Mouse (Mus musculus): ENCODE results near the gene Mcf2l. TPM values are rescaled to one million over a fixed set of nuclear protein-coding genes. Genes with fewer than 3 reads are reported as not detected.

Gene Mcf2l
- total RNA-seq, 2 experiments from 2014 or later: 16.2 to 19.5 TPM

DNA sequence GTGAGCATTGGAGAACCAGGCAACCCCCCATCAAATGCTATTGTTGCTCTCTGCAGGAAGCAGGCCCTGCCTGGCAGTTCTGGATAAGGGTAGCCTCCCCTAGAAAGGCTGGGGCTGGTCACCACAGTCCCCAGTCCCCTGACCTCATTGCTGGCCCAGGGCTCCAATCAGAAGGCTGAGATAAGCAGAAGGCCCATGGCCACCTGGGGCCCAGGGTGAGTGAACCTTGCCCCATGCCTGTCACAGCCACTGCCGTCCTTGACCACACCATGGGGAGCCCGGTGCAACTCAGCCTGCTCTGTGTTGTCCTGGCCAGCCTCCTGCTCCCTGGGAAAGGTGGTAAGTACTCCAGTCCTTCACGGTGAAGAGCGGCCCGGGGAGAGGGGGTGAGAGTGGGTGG, 164.0 kb downstream of the Mcf2l start:
- peak; percentile 1; the same call in 1 of the 2 replicates for ATAC-seq (replicated peaks; ENCODE audit: poor library complexity, severe bottlenecking)

DNA sequence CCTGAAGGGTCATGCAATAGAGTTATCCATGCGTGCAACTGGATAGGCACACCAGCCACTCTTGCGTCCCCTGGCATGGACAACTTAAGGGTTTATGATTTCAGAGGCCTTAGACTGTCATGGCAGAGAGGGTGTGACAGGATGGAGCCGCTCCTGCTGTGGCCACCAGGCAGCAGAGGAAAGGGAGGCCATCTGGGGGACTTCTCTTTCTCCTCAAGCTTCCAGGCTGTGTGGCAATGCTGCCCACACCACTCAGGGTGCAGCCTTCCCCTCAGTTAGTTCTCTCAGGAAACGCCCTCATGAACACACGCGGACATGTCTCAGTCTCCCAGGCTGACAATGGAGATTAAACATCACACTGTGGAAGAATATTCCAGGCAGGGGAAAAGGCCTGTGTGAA, 165.4 kb downstream of the Mcf2l start:
- ATAC-seq (replicated peaks; ENCODE audit: poor library complexity, severe bottlenecking): peak; percentile 59

DNA sequence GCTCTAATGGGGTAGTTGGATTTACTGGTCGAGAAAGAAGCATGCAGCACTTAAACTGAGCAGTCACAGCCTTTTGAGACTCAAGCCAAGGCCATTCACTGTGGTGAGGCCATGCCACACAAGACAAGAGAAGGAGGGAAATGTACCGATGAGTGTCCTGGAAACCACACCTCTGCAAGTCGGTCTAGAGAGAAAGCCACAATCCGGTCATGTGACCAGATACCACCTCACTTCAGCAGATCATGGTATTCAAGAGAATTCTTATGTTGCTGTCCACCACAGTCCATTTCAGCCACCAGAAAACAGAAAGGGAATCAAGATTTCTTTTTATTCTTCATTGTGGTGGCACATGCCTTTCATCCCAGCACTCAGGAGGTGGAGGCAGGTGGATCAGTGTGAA, 167.9 kb downstream of the Mcf2l start:
- ATAC-seq (replicated peaks; ENCODE audit: poor library complexity, severe bottlenecking): no peak

DNA sequence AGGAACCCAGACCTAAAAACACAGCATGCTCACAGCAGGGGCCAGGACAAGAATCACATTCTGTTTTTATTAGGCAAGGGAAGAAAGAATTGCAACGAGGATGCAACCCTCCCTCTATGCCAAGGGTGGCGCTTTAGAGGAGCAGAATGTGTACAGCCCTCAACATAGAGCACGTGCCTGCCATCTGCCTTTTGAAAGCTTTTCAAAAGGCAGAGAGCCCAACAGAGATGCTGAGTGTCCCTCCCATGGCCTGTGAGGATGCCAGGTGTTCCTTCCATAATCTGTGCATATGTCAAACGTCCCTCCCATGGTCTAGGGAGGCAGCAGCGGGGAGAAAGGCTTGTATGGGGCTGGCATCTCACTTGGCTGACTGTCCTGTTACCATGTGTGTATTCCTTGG, 174.0 kb downstream of the Mcf2l start:
- ATAC-seq (replicated peaks; ENCODE audit: poor library complexity, severe bottlenecking): no peak

DNA sequence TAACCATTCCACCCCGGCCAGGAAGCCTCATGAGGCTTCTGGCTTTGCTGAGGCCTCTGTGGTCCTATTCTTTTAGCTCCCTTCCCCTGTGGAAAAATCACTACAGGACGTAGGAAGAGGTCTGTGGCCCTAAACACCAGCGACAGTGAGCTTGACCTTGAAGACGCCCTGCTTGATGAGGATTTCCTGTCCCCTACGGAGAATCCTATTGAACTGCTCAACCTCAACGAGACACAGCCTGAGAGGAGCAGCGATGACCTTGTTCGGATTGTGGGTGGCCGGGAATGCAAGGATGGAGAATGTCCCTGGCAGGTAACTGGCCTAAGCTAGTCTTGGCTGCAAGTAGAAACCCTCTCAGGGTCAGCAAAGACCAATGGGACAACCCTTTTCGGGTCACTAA, 176.9 kb downstream of the Mcf2l start:
- ATAC-seq (replicated peaks; ENCODE audit: poor library complexity, severe bottlenecking): no peak

DNA sequence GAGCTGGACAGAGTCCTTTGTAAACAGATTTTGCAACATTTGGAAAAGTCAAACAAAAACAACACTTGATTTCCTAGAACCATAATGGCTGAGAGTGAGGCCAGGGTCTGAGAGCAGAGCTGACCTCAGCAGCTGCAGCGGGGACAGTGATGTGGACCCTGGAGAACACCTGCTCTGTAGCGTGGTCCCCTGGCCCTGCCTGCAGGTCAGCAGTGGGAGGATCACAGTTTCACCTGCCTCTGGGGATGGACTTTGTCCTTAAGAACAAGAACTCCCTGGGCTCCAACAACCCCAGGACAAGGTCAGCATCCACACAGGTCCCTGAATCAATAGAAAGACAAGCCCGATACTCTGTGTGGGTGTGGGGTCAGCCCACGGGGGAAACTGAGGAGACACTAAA, 183.7 kb downstream of the Mcf2l start:
- no peak for ATAC-seq (replicated peaks; ENCODE audit: poor library complexity, severe bottlenecking)

DNA sequence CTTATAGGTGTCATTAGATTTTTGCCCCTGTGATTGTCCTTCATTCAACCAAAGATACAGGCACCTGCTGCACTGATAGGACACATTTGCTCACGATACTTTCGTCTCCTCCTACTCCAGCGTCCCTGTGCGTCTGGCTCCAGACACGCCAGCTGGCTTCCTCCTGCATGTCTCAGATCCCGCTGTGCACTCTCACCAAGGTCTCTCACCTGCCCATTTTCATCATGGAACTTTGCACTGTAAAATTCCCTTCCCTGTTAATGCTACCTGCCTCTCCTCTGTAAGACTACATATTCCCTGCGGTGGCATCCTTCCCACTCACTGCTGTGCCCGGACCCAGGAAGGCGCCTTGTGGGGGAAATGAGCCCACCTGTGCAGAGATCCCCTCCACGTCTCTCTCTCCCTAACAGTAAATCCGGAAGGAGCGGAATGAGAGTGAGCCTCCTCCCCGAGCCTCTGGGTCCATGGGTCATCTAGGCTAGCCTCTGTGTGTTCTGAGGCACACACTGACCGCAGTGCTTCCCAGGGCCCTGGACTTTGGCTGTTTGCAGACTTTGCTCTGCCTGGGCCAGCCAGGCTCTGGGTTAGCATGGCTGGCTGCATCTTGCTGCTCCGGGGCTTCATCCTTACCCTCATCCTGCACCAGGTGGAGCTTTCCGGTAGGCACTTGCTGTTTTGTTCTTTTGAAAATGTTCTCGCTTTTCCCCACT, 187.0 kb downstream of the Mcf2l start, which contains the start of gene Proz:
Gene Proz, plus strand, starts transcription at position 474 of the 710 bp plus-strand sequence.
- ATAC-seq (replicated peaks; ENCODE audit: poor library complexity, severe bottlenecking): no peak

DNA sequence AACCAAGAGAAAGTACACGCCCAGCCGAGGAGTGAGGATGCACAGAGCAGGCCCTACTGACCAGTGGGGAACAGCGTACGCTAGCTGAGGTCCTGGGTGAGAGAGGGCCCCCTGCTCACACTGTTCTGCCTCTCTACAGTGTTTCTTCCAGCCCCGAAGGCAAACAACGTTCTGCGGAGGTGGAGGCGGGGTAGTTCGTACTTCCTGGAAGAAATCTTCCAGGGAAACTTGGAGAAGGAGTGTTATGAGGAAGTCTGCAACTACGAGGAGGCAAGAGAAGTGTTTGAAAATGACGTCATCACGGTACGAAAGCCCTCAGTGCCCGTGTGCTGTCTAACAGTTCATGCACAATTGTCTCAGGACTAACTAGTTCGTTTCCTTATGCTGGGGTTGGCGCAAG, 189.5 kb downstream of the Mcf2l start:
- ATAC-seq (replicated peaks; ENCODE audit: poor library complexity, severe bottlenecking): 0 out of 2 replicates have a peak, but pooled peaks have one; percentile 19

Other genes with a start within 250 kb of the Mcf2l start
- gene Tubgcp3, start 201.6 kb upstream of the Mcf2l start, total RNA-seq (2014; fragmentation: Nextera tagmentation): 45.7 and 62.5 TPM in 2 replicates
- gene Tubgcp3, start 201.6 kb upstream of the Mcf2l start, total RNA-seq (2017): 51.3 and 53.6 TPM in 2 replicates
- 19.8 and 22.8 TPM in 2 replicates for gene Atp11a, start 116.8 kb upstream of the Mcf2l start, total RNA-seq (2014; fragmentation: Nextera tagmentation)
- gene Atp11a, start 116.8 kb upstream of the Mcf2l start, total RNA-seq (2017): 14.3 and 18.7 TPM in 2 replicates
- 1.3 TPM in 1 of 2 replicates, not detected in the other for gene F7, start 152.2 kb downstream of the Mcf2l start, total RNA-seq (2014; fragmentation: Nextera tagmentation)
- 0.46 and 1.0 TPM in 2 replicates for gene F7, start 152.2 kb downstream of the Mcf2l start, total RNA-seq (2017)
- 27.7 and 33.4 TPM in 2 replicates for gene F10, start 163.5 kb downstream of the Mcf2l start, total RNA-seq (2014; fragmentation: Nextera tagmentation)
- 21.3 and 23.1 TPM in 2 replicates for gene F10, start 163.5 kb downstream of the Mcf2l start, total RNA-seq (2017)
- not detected in 2 replicates for gene Proz, start 187.1 kb downstream of the Mcf2l start, total RNA-seq (2014; fragmentation: Nextera tagmentation)
- gene Proz, start 187.1 kb downstream of the Mcf2l start, total RNA-seq (2017): 0.09 and 0.21 TPM in 2 replicates
- 26.4 and 28.0 TPM in 2 replicates for gene Pcid2, start 231.7 kb downstream of the Mcf2l start, total RNA-seq (2014; fragmentation: Nextera tagmentation)
- gene Pcid2, start 231.7 kb downstream of the Mcf2l start, total RNA-seq (2017): 17.1 and 20.2 TPM in 2 replicates
- gene Cul4a, start 231.8 kb downstream of the Mcf2l start, total RNA-seq (2014; fragmentation: Nextera tagmentation): 69.2 and 91.5 TPM in 2 replicates
- gene Cul4a, start 231.8 kb downstream of the Mcf2l start, total RNA-seq (2017): 76.6 and 97.6 TPM in 2 replicates